Mouse (Mus musculus) MEL-GATA-1-ER (cell line): ENCODE results near the gene Cdkn2a.

Experiments used
- DNase-seq: peaks from one replicate; pipeline ENCODE4 v3.0.0-alpha.2; 2012; ENCODE audit warnings: low read depth; ENCODE audit errors: extremely low read depth

The Cdkn2a gene

DNA sequence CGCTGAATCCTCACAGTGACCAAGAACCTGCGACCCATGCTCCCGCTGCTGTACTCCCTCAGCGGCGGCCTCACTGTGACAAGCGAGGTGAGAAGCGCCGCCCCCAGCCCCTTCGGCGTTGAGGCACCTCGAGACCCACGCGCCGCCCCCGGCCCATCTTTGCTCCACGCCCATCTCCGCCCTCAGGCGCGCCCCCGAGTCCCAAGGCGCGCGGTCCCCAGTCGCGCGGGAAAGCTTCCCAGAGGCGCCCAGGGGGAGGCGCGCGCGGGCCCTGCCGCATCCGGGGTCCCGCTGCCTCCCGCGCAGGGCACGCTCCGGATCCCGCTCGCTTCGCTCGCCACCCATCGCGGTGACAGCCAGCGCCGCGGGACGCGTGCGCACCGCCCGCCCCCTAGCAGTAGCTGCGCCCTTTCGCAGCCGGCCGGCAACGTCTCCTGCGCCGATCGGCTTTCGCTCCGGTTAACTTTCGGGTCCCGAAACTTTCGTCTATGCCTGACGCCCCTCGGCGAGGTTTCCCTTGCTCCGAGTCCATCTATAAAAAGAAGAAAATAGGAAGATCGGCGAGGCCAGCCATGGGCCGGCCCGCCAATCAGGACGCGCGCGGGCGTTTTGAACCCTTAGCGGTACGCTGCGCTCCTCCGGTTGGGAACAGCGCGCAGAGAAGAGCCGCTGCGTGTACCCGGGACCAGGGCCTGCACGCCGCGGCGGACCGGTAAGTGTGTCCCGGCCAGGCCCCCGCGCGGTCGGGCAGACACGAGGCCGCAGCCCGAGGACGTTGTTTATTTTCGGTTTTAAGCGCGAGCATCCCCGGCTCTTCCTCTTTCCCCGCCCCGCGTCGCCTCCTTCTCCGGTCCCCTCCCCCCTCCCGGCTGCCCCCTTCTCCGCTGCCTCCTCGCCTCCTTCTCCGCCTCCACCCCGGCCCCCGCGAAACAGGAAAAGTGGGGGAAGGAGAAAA is at the start of gene Cdkn2a:
TSS of gene Cdkn2a (minus strand) at position 168 of the 955 bp plus-strand sequence.
- no peak for DNase-seq

DNA sequence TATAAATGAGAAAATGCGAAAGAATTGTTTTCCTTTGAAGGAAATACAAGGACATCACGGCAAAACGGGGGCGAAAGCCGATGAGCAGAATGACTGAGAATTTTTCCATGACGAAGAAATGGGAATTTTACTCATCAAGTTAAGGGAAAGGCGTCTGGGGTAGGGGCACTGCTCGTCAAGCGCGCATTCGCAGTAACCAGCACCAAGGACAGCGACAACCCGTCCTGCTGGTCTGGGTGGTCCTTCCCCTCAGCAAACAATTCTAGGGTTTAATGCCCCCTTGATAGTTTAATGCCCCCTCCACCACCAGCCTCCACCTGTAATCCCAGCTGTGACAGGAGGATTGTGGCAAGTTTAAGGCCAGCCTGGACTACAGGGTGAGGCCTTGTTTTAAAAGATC is 19.0 kb upstream of the Cdkn2a start:
- DNase-seq: no peak

DNA sequence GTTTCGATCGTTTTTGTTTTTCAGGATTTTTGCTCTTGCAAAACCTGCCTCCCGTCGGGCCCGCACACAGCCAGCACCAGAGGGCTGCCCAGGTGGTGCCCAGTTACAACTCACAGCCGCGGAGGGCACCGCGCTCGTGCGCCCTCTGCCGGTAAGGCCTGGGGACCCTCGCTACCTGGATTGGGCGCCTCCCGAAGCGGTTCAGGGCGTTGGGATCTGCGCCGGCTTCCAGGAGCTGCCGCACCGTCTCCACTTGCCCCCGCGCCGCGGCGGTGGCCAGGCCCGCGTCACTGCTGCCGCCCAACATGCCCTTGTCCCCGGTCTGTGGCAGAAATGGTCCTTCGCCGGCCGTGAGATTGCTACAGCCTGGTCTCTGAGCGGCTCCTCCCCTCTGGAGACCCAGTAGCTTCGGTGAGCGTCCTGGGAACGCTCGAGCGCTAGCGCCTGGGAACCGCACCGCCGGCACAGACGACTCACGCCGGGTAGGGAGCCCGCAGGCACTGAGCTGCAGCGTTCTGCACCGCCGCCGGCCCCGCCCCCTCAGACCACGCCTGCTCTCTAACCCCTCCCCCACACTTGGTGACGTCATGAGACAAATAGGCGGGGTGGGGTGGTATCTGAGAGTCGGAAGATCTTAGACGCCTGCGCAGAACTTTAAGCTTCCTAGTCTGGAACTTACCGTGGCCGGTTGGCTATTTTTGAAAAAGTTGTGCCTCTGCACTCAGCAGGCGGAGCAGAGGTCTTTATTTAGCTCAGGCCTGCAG is 16.2 kb upstream of the Cdkn2a start, which contains the start of gene Cdkn2b:
TSS of gene Cdkn2b (minus strand) at position 549 of the 764 bp plus-strand sequence.
- peak; percentile 76 for DNase-seq

DNA sequence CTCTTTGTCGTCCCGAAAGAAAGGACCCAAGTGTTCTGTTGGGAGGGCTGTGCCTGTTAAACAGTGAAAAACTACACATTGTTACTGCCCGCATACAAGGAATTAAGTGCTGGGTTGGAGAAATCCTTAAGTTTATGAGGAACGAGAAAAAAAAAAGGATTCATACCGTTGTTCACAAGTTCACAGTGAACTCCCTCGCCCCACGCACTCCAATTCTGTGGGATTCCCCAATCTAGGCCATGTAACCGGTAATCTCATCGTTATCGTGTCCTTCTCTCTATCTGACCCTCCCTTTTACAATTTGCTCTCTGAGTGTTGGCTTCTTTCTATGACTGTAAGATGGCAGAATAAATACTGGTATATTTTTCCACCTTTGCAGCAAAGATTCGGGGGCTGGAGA is 15.5 kb upstream of the Cdkn2a start:
- DNase-seq: no peak

DNA sequence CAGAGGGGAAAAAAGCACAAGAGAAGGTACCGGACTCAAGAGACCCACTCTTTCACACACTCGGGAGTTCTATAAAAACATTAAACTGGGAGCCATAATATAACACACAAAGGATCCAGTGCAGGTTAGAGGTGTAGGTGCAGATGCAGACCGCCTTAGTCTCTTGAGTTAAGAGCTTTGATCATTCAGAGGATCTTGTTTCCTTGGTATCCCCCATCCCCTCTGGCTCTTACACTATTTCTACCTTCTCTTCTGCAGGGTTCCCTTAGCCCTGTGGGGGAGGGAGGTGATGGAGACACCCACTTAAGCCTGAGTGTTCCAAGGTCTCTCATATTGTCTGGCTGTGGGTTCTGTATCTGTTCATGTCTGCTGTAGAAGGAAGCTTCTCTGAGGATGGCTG is 13.5 kb upstream of the Cdkn2a start:
- no peak for DNase-seq

DNA sequence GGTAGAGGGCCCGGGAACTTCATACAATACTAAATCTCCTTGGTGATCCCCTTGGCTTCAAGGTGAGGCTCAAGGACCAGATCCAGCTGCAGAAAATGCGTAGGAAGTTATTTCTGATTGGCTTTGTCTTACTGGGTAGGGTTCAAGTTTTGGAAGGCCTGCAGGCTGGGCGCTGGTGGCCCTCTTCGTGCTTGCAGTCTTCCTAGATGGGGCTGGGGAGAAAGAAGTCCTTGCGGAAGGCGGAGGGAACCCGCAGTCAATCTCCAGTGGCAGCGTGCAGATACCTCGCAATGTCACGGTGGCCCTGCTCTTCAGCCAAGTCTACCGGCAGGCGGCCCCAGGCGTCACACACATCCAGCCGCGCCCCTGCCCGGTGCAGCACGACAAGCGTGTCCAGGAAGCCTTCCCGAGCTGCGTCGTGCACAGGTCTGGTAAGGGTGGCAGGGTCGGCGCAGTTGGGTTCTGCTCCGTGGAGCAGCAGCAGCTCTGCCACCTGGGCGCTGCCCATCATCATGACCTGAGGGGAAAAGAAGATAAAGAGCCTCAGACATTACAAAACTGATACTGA is 12.4 kb upstream of the Cdkn2a start:
- DNase-seq: no peak

DNA sequence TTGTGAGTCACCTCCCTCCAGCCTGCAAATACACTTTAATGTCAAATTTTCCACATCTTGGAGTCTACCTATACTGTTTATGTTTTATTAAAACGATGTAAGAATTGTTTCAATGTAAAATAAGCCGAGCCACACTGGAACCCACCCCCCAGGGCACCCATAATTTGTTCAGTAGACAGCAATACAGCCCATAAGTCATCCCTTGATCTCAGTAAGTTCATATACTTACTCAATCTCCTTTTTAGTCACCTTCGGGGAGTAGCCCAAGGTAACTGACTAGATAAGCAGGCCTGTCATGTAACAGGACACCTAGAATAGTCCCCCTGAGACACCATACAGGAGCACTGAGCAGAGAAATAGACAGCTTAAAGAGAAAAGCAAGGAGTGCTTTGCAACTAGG is 11.2 kb upstream of the Cdkn2a start:
- no peak for DNase-seq

DNA sequence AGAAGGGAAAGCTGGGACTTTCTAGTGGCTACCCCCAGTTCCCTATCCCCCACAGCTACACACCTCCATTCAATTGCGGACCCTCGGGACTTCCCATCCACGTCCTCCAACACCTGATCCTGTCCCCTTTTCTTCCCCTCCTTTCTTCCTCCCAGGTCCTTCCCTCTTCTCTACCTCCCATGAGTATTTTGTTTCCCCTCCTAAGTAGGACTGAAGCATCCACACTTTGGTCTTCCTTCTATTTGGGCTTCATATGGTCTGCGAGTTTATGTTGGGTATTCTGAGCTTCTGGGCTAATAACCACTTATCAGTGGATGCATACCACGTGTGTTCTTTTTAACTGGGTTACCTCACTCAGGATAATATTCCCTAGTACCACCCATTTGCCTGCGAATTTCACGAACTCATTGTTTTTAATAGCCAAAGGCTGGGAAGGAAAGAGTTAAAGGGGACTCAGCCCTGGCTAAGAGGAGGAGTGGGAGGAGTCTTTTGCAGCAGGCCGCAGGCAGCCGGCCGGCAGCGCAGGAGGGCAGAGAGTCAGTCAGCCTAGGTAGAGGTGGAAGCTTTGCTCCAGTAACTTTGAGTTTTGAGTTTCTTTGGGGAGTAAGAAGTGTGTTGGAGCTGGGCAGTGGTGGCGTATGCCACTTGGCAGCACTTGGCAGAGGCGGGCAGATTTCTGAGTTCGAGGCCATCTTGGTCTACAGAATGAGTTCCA is 9.0 kb upstream of the Cdkn2a start:
- DNase-seq: no peak

DNA sequence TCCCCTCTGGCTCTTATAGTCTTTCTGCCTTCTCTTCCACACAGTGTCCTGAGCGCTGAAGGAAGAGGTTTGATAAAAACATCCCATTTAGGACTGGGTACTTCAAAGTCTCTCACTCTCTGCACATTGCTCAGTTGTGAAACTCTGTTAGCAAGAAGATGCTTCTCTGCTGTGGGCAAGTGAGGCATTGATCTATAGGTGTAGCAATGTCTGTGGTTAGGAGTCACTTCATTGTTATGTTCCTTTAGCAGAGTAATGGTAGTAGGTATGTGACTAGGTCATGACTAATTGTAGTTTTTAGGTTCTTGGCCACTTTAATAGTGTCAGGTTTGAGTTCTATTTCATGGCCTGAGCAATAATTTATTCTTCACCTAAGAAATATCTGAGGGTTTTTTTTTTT is 7.7 kb upstream of the Cdkn2a start:
- no peak for DNase-seq

DNA sequence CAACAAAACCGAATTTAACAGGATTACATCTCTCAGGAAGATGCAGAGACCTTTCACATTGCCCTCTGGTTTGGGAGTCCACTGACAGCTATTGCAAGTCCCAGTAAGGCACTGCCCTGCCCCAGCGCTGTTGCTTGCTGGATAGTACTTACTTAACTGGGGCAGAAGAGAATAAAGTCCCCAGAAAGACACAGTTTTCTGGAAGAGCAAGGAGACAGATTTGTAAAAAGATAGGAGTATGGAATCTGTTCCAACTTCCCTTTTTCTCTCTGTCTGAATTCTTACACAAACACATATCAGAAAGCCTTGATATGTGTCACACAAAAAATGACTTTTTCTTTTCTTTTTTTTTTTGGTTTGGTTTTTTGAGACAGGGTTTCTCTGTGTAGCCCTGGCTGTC is 5.3 kb upstream of the Cdkn2a start:
- DNase-seq: no peak

DNA sequence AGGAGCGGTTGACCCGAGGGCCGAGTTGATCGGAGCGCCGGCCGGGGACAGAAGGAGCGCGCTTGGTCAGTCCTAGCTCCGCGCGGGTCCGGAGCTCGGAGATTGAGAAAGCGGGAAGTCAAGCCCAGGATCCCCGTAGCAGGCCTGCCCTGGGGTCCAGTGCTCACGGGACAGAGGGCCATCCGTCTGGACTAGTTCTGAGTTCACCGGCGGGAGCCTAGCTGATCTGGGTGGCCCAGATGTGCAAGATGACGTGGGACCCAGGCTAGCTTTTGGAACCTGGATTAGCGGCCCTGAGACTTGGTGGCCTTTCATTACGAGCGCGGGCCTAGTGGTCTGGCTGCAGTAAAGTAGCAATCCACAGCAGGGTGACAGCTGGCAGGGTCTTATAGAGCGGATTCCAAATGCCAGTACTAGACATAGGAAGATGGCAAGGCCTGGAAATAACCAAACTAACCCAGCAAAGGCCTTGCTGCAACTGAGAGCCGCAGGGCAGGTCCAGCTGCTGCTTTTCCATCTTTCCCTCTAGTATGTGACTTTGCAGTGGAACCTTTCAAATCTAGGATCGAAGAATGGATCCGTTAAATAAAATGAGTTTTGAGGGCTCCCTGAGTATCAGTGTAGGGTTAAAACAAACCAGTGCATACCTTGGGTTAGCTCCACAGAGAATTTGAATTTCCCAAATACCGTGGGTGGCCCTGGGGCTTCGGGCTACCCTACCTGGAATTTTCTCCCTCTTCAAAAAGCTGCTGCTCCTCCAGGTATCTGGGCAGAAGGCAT is 1.2 kb upstream of the Cdkn2a start:
- DNase-seq: no peak

DNA sequence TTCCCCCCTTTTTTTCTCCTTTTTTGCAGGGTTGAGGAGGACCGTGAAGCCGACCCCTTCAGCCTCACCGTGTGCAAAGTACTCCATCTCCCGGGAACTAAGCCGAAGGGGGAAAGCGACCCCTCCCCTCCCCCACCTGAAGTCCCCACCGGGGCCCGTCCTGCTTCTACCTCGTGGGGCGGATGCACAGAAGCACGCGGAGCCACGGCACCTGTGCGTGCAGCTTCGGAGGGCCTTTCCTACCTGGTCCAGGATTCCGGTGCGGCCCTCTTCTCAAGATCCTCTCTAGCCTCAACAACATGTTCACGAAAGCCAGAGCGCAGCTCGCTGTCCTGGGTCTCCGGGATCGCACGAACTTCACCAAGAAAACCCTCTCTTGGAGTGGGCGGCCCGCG is 365 bp downstream of the Cdkn2a start:
- no peak for DNase-seq

DNA sequence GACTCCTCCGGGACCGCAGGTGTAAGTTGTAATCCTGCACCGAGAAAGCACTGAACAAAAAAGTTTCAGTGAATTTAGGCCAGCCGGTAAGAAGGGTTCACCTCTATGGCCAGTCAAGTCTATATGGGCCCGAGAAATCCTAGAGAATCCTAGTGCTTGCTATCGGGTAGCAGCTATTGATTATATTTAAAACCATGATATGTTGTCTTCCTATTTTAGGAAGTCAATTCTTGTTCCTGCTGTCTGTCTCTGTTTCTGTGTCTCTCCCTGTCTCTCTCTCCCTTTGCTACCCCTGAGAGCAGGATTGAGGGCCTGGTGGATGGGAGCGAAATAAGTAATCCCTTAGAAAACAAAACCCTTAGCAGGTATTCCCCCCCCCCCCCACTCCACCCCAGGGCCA is 937 bp downstream of the Cdkn2a start:
- no peak for DNase-seq

DNA sequence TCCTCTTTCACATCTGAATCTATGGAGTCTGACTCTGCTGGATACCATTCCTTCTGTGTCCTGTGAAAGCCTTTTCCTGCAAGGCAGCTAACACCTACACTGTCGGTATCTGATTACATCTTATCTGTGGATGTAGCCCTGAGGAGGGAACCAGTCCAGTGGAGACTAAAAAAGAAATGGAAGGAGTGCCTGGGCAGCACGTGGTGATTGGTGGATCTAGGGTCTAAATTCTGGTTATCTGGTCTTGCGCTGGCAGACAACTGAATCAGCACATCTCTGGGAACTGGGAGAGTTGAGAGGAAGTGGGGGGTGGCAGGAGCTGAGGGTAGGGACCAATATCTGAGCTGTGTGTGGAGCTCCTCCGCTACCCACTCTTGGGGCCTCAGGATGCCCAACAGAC is 5.4 kb downstream of the Cdkn2a start:
- DNase-seq: no peak

DNA sequence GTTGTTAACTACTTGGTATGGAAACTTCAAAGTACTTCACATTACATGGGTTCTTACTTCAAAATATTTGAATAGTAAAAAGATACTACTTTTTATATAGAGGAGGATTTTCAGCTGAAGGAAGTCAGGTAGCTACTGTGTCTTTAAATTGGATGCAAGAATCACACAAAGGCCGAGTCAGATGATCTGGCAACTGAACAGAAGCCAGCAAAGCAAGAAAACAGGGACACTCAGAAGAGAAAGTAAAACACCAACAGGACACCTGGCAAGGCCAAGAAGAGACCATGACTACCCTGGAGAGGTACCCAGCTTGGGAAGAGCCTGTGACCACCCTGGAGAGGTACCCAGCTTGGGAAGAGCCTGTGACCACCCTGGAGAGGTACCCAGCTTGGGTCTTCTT is 7.9 kb downstream of the Cdkn2a start:
- DNase-seq: no peak

DNA sequence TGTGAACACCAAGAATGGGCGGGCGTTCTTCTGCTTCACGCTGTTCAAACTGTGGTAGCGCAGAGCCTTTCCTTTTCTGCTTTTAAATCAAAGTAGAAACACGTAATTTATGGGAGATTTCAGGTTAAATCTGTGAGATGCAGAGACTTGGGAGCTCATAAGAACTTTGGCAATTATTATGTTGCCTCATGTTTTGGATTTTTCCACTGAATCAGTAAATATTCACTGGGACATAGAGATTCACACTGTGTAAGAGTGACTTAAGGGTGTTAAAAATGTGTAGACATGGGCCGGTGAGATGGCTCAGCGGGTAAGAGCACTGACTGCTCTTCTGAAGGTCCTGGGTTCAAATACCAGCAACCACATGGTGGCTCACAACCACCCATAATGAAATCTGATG is 8.8 kb downstream of the Cdkn2a start:
- DNase-seq: no peak

DNA sequence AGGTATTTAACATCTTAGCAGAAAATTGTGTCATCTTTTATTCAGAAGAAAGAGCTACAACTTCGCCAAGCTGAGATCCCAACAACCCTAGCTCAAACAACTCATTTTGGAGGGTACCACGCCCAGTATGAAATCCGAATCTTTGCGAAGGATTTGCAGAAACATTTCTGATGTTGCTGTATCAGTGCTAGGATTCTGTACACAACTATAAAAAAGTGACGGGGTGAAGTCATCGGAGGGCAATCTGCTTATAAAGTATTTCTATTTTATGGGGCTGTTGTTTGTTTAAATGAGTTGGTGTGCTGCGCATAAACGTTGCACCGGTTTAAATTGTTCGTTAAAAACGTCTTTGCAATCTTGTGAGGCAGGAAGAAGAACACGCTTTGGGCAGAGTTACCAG is 11.8 kb downstream of the Cdkn2a start:
- DNase-seq: no peak

DNA sequence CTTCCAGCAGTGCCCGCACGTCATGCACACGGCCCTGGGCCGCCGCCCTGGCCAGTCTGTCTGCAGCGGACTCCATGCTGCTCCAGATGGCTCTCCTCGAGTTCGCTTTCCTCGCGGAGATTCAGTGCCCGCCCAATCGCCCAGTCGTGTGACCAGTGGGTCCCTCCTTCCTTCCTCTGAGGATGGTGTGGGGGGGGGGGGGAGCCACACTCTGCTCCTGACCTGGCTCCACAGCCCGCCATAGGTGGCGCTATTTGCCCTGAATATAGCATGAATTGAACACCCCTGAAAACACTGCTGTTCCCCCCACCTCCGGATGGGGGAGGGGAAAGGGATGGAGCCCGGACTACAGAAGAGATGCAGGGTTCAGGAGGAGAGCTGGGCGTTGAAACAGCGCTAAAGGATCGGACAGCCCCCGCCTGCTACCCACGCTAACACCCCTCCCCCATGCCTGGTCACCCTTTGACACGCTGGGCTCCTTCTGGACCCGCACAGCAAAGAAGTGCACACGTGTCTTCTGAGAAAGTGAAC is 12.4 kb downstream of the Cdkn2a start:
- DNase-seq: peak; percentile 78

DNA sequence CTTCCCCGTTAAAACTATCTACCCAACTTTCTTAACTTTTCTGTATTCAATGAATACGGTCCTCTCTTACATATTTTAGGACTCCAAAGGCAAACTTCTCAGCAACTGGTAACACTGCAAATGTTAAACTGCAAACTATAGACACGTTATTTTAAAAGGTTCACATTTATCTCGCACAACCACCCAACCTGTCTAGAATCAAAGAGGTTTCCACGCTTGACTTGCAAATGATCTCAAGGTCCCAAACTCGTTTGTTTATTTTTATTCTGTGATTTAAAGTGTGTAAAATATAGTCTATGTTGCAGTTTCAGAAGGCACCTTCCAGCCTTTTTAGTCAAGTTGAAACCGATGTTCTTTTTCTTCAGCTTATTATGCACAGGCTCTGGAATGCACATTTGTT is 13.2 kb downstream of the Cdkn2a start:
- DNase-seq: no peak

DNA sequence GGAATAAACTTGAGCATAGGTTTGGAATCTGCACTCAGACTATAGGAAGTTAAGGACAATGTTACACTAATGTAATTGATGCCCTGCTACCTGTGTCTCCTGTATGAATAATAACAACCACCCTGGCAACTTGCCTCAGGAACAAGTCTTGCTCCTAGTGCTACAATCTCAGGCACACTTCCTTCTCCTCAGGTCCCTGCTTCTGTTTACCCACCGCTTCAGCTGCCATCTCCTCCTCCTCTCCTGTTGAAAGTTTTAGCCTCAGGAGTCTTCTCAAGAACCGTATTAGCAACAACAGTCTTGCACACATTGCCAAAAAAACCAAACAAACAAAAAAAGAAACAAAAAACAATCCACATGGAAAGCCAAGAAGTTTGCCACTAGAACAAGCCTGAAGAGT is 14.8 kb downstream of the Cdkn2a start:
- no peak for DNase-seq
